Mouse (Mus musculus): ENCODE results near the gene Abca1.

- TF ChIP-seq CHD2 (IDR thresholded peaks at IDR 0.05; ENCODE audit: low read depth, low read length) (no peak), HCFC1 (IDR thresholded peaks at IDR 0.05; ENCODE audit: borderline replicate concordance, insufficient read depth, low read length) (no peak), MAFK (IDR thresholded peaks at IDR 0.05; ENCODE audit: insufficient read depth, low read depth, low read length) (no peak), ZC3H11A (IDR thresholded peaks at IDR 0.05; ENCODE audit: borderline replicate concordance, low read depth, low read length) (no peak)
Observed at GRCm38 (mm10) chr4:53145434-53146168, 14.1 kb downstream of the Abca1 start.

All from ES-E14 (cell line).